Mouse (Mus musculus): ENCODE data around the gene Slc17a3. TPM values are rescaled to one million over a fixed set of nuclear protein-coding genes. Genes with fewer than 3 reads are reported as not detected.

The Slc17a3 gene
- polyA plus RNA-seq, 1 experiment from 2014 or later = not detected

Other genes starting within 250 kb of the Slc17a3 start
- gene Hist1h2be, start 218.3 kb upstream of the Slc17a3 start, polyA plus RNA-seq (2014; fragmentation: Nextera tagmentation; extraction: Ambion mirVana) = 4.0 and 4.6 TPM in 2 replicates
- gene Hist1h1e, start 216.9 kb upstream of the Slc17a3 start, polyA plus RNA-seq (2014; fragmentation: Nextera tagmentation; extraction: Ambion mirVana) = 27.3 and 27.7 TPM in 2 replicates
- 1.1 and 1.2 TPM in 2 replicates for gene Hist1h2ac, start 155.5 kb upstream of the Slc17a3 start, polyA plus RNA-seq (2014; fragmentation: Nextera tagmentation; extraction: Ambion mirVana)
- gene Hist1h2bc, start 155.2 kb upstream of the Slc17a3 start, polyA plus RNA-seq (2014; fragmentation: Nextera tagmentation; extraction: Ambion mirVana) = 23.4 and 25.3 TPM in 2 replicates
- 0.51 TPM in 1 of 2 replicates, not detected in the other for gene Hist1h1t, start 143.6 kb upstream of the Slc17a3 start, polyA plus RNA-seq (2014; fragmentation: Nextera tagmentation; extraction: Ambion mirVana)
- 6.0 and 6.8 TPM in 2 replicates for gene Hist1h4c, start 141.0 kb upstream of the Slc17a3 start, polyA plus RNA-seq (2014; fragmentation: Nextera tagmentation; extraction: Ambion mirVana)
- gene Hfe, start 128.6 kb upstream of the Slc17a3 start, polyA plus RNA-seq (2014; fragmentation: Nextera tagmentation; extraction: Ambion mirVana) = 2.2 TPM in 2 replicates
- gene Hist1h1c, start 100.6 kb upstream of the Slc17a3 start, polyA plus RNA-seq (2014; fragmentation: Nextera tagmentation; extraction: Ambion mirVana) = 14.5 and 15.2 TPM in 2 replicates
- gene Hist1h3c, start 93.8 kb upstream of the Slc17a3 start, polyA plus RNA-seq (2014; fragmentation: Nextera tagmentation; extraction: Ambion mirVana) = 8.7 and 10.6 TPM in 2 replicates
- gene Hist1h2bb, start 92.7 kb upstream of the Slc17a3 start, polyA plus RNA-seq (2014; fragmentation: Nextera tagmentation; extraction: Ambion mirVana) = 2.6 and 3.4 TPM in 2 replicates
- gene Hist1h2ab, start 88.3 kb upstream of the Slc17a3 start, polyA plus RNA-seq (2014; fragmentation: Nextera tagmentation; extraction: Ambion mirVana) = 59.7 and 63.1 TPM in 2 replicates
- gene Hist1h3b, start 87.2 kb upstream of the Slc17a3 start, polyA plus RNA-seq (2014; fragmentation: Nextera tagmentation; extraction: Ambion mirVana) = 11.7 and 15.4 TPM in 2 replicates
- 4.7 and 5.9 TPM in 2 replicates for gene Hist1h4b, start 82.4 kb upstream of the Slc17a3 start, polyA plus RNA-seq (2014; fragmentation: Nextera tagmentation; extraction: Ambion mirVana)
- gene Hist1h4a, start 78.2 kb upstream of the Slc17a3 start, polyA plus RNA-seq (2014; fragmentation: Nextera tagmentation; extraction: Ambion mirVana) = 0.95 TPM in 1 of 2 replicates, not detected in the other
- gene Hist1h3a, start 77.0 kb upstream of the Slc17a3 start, polyA plus RNA-seq (2014; fragmentation: Nextera tagmentation; extraction: Ambion mirVana) = 2.9 and 5.4 TPM in 2 replicates
- 2.7 and 4.0 TPM in 2 replicates for gene Hist1h1a, start 75.8 kb upstream of the Slc17a3 start, polyA plus RNA-seq (2014; fragmentation: Nextera tagmentation; extraction: Ambion mirVana)
- gene Trim38, start 69.5 kb upstream of the Slc17a3 start, polyA plus RNA-seq (2014; fragmentation: Nextera tagmentation; extraction: Ambion mirVana) = 0.13 TPM in 1 of 2 replicates, not detected in the other
- not detected in 2 replicates for gene Slc17a2, start 32.4 kb upstream of the Slc17a3 start, polyA plus RNA-seq (2014; fragmentation: Nextera tagmentation; extraction: Ambion mirVana)
- not detected in 2 replicates for gene Slc17a1, start 28.3 kb downstream of the Slc17a3 start, polyA plus RNA-seq (2014; fragmentation: Nextera tagmentation; extraction: Ambion mirVana)
- gene Slc17a4, start 75.6 kb downstream of the Slc17a3 start, polyA plus RNA-seq (2014; fragmentation: Nextera tagmentation; extraction: Ambion mirVana) = not detected in 2 replicates
- gene Hist1h2ba, start 94.7 kb downstream of the Slc17a3 start, polyA plus RNA-seq (2014; fragmentation: Nextera tagmentation; extraction: Ambion mirVana) = not detected in 2 replicates
- not detected in 2 replicates for gene Hist1h2aa, start 95.0 kb downstream of the Slc17a3 start, polyA plus RNA-seq (2014; fragmentation: Nextera tagmentation; extraction: Ambion mirVana)
- 0.57 and 0.73 TPM in 2 replicates for gene Scgn, start 151.8 kb downstream of the Slc17a3 start, polyA plus RNA-seq (2014; fragmentation: Nextera tagmentation; extraction: Ambion mirVana)